Mouse (Mus musculus) gastrocnemius, postnatal 36 days (tissue): ENCODE results near the gene Lhfpl3. TPM values are rescaled to one million over a fixed set of nuclear protein-coding genes. Genes with fewer than 3 reads are reported as not detected.
"Not testable (repeated sequence)": the region's sequence is repeated elsewhere in the genome, so short reads cannot be mapped to it uniquely, and the experiment has no call there.

Source experiments
- DNase-seq, 2 experiments: peaks; one replicate each; pipeline ENCODE4 v3.0.0; 2022
- intact Hi-C: fragments of 180-260 bp; cut with DNase I; formaldehyde crosslinking; loops from one replicate; pipeline ENCODE4 v1.15.1; 2025
- long read RNA-seq, 2 experiments: library from polyadenylated mRNA; stranded (forward); transcript quantifications; one replicate each; pipeline ENCODE4 v2.0.0; 2021
- total RNA-seq, 2 experiments: library from RNA; stranded (reverse); gene quantifications; 2 replicates each; pipeline ENCODE4 v1.2.3; 2021

Gene Lhfpl3
- not detected for total RNA-seq
- long read RNA-seq, experiment 1, partial matches to known transcripts = 0 of 2 reads
- long read RNA-seq, experiment 1, other reads (novel, unspliced or antisense) = 2 of 2 reads
- long read RNA-seq, experiment 2 = 0 reads

DNA sequence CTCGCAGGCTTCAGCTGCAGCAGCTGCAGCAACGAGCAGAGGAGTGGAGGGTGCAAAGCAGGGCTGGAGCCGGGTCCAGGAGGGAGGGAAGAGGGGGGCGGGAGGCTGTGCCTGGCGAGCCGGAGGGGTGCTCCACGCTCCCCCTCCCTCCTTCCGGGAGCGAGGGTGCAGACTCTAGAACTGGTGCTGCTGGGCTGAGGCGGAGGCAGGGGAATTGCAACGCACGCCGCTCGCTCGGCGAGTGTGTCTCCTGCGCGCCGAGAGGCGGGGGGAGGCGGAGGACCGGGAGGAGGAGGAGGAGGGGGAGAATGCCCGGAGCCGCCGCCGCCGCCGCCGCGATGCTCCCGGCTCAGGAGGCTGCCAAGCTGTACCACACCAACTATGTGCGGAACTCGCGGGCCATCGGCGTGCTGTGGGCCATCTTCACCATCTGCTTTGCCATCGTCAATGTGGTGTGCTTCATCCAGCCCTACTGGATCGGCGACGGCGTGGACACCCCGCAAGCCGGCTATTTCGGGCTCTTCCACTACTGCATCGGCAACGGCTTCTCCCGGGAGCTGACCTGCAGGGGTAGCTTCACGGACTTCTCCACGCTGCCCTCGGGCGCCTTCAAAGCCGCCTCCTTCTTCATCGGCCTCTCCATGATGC is at the start of gene Lhfpl3:
Gene Lhfpl3, plus strand, starts transcription at position 175 of the 648 bp plus-strand sequence.
- intact Hi-C loops = no loop called here
- no peak for DNase-seq

GRCm38 (mm10) chr5:22706271-22706670 is 39.6 kb upstream of the Lhfpl3 start:
- DNase-seq, intact Hi-C loops: not testable (repeated sequence)

DNA sequence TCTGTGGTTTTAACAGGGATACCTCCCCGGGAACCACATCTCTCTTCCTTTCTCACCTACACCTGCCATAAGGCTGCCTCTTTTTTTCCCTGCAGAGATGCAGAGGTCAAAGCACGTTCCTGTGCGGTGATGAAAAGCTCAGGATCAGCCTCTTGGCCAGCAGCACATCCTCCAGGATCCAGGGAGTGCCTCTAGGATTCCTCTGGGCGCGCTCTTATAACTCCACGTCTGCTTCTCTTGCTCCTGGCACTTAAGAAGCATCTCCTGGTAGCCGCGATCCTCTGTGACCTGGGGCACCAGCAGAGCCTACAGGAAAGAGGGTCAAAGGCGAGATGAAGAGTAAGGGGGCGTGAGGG is 352 bp upstream of the Lhfpl3 start:
- intact Hi-C loops = no loop called here
- no peak for DNase-seq

- no peak for DNase-seq
- intact Hi-C loops = no loop called here
These were observed 718 bp downstream of the Lhfpl3 start for GRCm38 (mm10) chr5:22746533-22747021.

- no peak for DNase-seq
- intact Hi-C loops = no loop called here
These were observed 1.4 kb downstream of the Lhfpl3 start for GRCm38 (mm10) chr5:22747305-22747704.

DNA sequence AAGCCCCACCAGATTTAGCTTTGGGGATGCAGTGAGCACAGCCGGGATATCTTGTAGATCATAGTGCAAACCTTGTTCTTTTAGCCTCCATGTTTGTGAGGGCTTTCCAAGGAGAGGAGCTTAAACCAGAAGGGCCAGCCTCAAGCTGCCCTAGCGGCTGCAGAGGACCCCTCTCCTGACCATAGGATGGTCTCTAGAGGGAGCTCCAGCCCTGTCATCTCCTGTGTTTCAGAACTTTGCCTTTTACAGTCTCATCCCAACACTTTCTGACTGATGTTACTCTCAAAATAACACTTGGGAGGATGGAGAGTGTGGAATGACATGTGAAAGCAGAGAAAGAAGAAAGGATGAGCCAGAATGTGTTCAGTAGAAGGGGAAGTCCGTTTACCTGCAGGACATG is 11.4 kb downstream of the Lhfpl3 start:
- DNase-seq = no peak
- intact Hi-C loops = no loop called here

GRCm38 (mm10) chr5:22770726-22771125 is 24.9 kb downstream of the Lhfpl3 start:
- no peak for DNase-seq
- intact Hi-C loops = no loop called here

- intact Hi-C loops = no loop called here
These were observed 49.5 kb downstream of the Lhfpl3 start for GRCm38 (mm10) chr5:22795361-22795760.

GRCm38 (mm10) chr5:22813426-22813825 is 67.6 kb downstream of the Lhfpl3 start:
- no peak for DNase-seq
- intact Hi-C loops = no loop called here

More at GRCm38 (mm10) chr5:22795361-22795760, 49.5 kb downstream of the Lhfpl3 start:
- DNase-seq = no peak

- DNase-seq = no peak
- intact Hi-C loops = no loop called here
These were observed 84.1 kb downstream of the Lhfpl3 start for GRCm38 (mm10) chr5:22829822-22830450.

DNA sequence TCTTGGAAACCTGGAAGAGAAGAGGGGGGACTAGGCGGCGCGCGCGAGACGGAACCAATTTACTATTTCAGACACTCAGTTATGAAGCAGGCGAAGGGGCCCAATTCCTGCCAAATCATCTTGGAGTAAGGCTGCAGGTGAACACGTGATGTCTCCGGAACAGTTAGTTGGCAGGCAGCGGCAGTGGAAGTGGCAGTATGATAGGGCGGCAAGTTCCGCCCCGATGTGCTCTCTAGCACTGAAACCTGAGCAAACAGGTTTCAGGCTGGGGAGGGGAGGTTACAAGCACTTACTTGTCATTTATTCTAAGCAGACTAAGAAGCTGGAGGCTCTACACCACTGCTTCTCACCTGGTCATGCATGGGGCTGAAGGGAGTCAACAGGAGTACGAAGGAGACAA is 105.7 kb downstream of the Lhfpl3 start:
- no peak for DNase-seq
- intact Hi-C loops = no loop called here

DNA sequence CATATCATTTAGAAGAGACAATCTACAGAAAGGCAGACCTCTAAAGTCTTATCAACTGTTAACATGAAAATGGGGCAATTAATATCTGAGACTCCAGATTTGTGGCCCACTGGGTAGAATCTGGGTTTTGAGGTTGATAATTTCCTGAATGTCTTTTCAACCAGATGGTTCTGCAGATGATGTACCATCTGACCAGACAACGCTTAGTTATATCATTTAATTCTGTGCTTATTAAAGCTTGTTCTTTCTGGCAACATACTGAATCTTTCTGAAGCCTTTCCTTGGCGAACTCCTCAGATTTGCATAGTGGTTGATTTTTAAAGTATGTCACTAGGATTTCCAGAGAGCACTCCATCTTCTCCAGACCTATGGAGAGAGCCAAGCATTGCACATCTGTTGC is 107.6 kb downstream of the Lhfpl3 start:
- intact Hi-C loops = no loop called here
- no peak for DNase-seq

DNA sequence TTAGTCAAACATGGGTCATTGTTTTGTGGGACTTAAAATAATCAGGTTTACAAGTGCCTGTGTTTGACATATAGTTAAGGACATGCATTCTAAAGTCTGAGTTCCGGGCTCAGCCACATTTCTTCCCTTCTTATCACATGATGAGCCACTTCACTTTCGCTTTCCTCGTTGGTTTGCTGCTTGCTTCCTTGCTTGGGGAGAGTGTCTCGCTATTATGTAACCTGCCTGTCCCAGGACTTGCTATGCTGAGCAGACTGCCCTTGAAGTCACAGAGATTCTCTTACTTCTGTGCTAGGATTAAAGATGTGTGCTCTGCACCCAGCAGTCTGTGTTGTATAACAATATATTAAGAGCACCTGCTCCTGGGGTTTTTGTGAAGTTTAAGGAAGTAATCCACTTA is 110.6 kb downstream of the Lhfpl3 start:
- DNase-seq = no peak
- intact Hi-C loops = no loop called here

GRCm38 (mm10) chr5:22861399-22861798 is 115.5 kb downstream of the Lhfpl3 start:
- DNase-seq = no peak
- intact Hi-C loops = no loop called here

GRCm38 (mm10) chr5:22869031-22869430 is 123.2 kb downstream of the Lhfpl3 start:
- no peak for DNase-seq
- intact Hi-C loops = no loop called here

DNA sequence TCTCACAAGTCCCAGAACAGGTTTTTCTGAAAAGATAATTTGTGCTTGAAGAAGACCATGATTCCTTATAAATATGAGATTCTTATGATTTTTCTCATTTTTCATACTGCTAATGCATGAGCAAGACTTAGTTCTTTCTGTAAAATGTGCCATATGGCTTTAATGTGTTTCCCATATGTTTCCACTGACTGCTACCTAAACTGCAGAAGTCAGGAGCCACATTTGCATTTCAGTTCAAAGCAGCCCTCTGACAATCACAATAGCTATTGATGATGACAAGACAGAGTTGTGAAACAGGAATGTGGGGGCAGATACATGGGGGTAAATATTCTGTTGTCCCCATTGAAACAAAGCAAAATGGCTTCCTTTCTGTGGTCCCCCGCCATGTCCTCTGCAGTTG is 126.6 kb downstream of the Lhfpl3 start:
- intact Hi-C loops = no loop called here

GRCm38 (mm10) chr5:22888345-22888744 is 142.5 kb downstream of the Lhfpl3 start:
- DNase-seq = no peak
- intact Hi-C loops = no loop called here

More for the DNA sequence above, 126.6 kb downstream of the Lhfpl3 start:
- DNase-seq = no peak

DNA sequence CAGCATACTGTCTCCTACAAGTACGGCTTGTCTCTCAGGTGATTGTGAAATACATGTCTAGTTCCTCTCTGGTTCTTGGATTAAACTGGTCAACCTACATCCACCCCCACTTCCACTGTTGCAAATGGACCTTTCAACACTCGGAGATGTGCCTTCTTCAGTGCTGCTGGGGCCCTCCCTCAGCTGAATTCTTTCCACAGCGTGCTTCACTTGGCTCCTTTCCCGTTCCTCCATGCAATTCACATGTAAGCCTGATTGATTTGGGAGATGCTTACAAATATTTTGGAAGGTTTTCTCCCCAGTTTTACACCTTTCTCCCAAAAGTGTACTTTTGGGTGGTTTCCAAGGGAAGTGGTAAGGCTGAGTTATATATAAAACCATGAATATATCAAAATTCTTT is 143.6 kb downstream of the Lhfpl3 start:
- intact Hi-C loops = no loop called here
- no peak for DNase-seq

GRCm38 (mm10) chr5:22897228-22897627 is 151.4 kb downstream of the Lhfpl3 start:
- intact Hi-C loops = no loop called here
- no peak for DNase-seq

DNA sequence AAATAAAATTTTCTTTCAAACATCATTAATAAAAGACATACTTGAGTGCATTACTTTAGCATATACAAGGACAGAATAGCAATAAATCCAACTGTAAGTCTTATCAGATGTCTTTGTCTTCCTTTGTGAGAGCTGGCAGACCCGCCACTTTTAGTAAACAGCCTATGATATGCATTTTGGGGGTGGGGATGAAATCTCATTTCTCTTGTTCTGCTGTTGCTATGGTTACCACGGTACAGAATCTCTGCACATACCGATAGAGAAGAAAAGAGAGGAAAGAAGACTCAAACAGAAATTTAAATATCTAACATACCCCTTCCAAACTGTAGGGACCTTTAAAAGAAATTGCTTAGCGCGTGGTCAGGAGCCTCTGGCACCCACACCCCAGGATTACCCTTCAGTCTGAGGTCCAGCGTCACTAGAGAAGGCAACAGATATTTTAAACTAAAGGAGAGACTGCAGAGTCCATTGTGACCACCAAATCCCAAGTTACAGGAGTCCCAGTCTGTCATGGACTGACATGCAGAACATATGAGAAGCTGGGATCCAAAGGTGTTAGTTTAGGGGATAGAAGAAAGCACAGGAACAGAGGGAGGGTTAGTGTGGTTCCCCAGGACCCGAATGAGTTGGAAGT is 151.9 kb downstream of the Lhfpl3 start:
- intact Hi-C loops = no loop called here
- no peak for DNase-seq

- DNase-seq = no peak
- intact Hi-C loops = no loop called here
These were observed 152.7 kb downstream of the Lhfpl3 start for GRCm38 (mm10) chr5:22898593-22898992.

- no peak for DNase-seq
- intact Hi-C loops = no loop called here
These were observed 154.1 kb downstream of the Lhfpl3 start for GRCm38 (mm10) chr5:22899913-22900312.
